Mouse (Mus musculus) bone marrow macrophage, adult 2 months (primary cell): ENCODE data around the gene Olfr584.

Experiments
- CTCF ChIP-seq: IDR thresholded peaks from 2 replicates; pipeline ENCODE4 v1.5.1; 2012; ENCODE audit warnings: low read depth, mild to moderate bottlenecking, low read length, moderate library complexity
- POLR2A ChIP-seq: IDR thresholded peaks from 2 replicates; pipeline ENCODE4 v1.6.1; 2012; ENCODE audit warnings: mild to moderate bottlenecking, low read depth, low read length, borderline replicate concordance

DNA sequence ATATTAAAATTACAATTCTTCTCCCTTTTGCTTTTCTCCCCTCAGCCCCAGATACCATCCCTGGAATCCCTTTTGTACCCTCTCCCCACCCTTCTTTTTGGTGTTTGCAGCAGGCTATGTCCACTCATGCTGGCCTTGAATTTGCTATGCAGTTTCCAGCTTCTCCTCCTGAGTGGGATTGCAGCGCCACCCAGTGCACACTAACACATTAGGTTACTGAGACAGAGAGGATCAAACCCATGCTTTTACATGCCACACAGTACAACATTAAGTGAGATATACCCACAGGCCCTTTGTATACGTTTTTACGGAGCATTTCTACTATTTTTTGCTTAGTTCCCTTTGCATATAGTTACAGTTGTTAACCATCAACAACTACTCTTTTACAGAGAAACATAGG is 37.7 kb downstream of the Olfr584 start:
- TF ChIP-seq CTCF (no peak), POLR2A (no peak)
